Mouse (Mus musculus) liver, embryonic 14.5 days (tissue): Measurements from ENCODE around the gene Dph1.

ENCODE experiments used
- CTCF ChIP-seq: IDR thresholded peaks from 2 replicates; pipeline ENCODE4 v1.5.1; 2016; ENCODE audit warnings: antibody characterized with exemption, low read depth, control low read depth
- EP300 ChIP-seq: IDR thresholded peaks from 2 replicates; pipeline ENCODE4 v1.6.1; 2016; ENCODE audit warnings: antibody characterized with exemption, low read depth

DNA sequence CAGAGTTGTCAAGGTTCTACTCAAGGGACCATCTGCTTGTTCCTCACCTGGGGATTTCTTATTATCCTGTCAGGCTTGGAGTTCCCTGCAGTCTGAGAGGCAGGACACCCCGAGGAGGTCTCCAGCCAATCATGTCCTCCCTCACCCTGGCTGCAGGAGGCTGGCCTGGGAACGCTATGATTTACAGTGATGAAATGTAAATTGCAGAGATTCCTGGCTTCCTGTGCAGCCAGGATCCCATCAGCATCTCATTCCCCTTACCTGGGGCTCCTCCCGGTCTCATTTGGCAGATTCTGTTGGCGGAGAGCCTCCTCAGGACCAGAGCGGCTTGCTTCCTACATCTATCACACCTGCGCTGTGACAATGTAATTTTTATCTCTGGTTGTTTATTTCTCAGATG lies 38.2 kb upstream of the Dph1 start:
- TF ChIP-seq EP300 (no peak), CTCF (no peak)
